In genomic region chr1:160194529-160195336, GRCm38 (mm10) we compare ENCODE assay signal across 8 mouse cellular contexts. TPM values are rescaled to one million over a fixed set of nuclear protein-coding genes. Genes with fewer than 3 reads are reported as not detected.
DNase-seq lines count a peak whose midpoint lies in the region; ATAC-seq and TF ChIP-seq lines count a peak whose summit lies in the region.

Gene Mrps14 (plus strand): TSS chr1:160195215.

- TF ChIP-seq POLR2A in testis, adult 2 months (IDR thresholded peaks at IDR 0.05; ENCODE audit: control insufficient read depth, low read depth, low read length) = peak; percentile 94

- H3K4me3 ChIP-seq in E14TG2a.4 (replicated peaks; ENCODE audit: low read length) = peak within 1 kb of the TSS; percentile 100
- peak within 1 kb of the TSS; percentile 79 for H3K4me3 ChIP-seq in forebrain, embryonic 12.5 days (replicated peaks)
- peak within 1 kb of the TSS; percentile 85 for H3K4me3 ChIP-seq in heart, postnatal 0 days (ENCODE audit: low read depth, low read length)
- peak within 1 kb of the TSS; percentile 69 for H3K4me3 ChIP-seq in liver, embryonic 16.5 days (ENCODE audit: low read depth, low read length)
- H3K4me3 ChIP-seq in neural tube, embryonic 13.5 days = peak within 1 kb of the TSS; percentile 68
- peak within 1 kb of the TSS; percentile 90 for H3K4me3 ChIP-seq in testis, adult 2 months (ENCODE audit: control insufficient read depth, low read depth, low read length)

- DNase-seq in c-Kit-positive CD71-positive TER-119-positive erythroid progenitor cells, embryonic 14.5 days (ENCODE audit: low spot score) = peak; percentile 100
- peak; percentile 100 for DNase-seq in heart, postnatal 0 days (ENCODE audit: low spot score)
- DNase-seq in kidney, postnatal 4 days = peak; percentile 99

- no peaks in the 10 kb centered on the region for H3K27me3 ChIP-seq in E14TG2a.4 (ENCODE audit: insufficient read depth, low read length)
- H3K27me3 ChIP-seq in forebrain, embryonic 12.5 days = no peaks in the 10 kb centered on the region
- H3K27me3 ChIP-seq in heart, postnatal 0 days (ENCODE audit: control insufficient read depth, insufficient read depth, low read length) = no peaks in the 10 kb centered on the region
- no peaks in the 10 kb centered on the region for H3K27me3 ChIP-seq in liver, embryonic 16.5 days (ENCODE audit: control insufficient read depth, insufficient read depth, low read depth, low read length)
- no peaks in the 10 kb centered on the region for H3K27me3 ChIP-seq in neural tube, embryonic 13.5 days
- no peaks in the 10 kb centered on the region for H3K27me3 ChIP-seq in testis, adult 2 months (ENCODE audit: control insufficient read depth, insufficient read depth, low read length)

- peak within 1 kb of the TSS; percentile 77 for H3K4me2 ChIP-seq in forebrain, embryonic 12.5 days
- peak within 1 kb of the TSS; percentile 79 for H3K4me2 ChIP-seq in heart, postnatal 0 days (ENCODE audit: low read depth, low read length)
- H3K4me2 ChIP-seq in liver, embryonic 16.5 days (ENCODE audit: low read depth, low read length) = peak within 1 kb of the TSS; percentile 88
- peak within 1 kb of the TSS; percentile 72 for H3K4me2 ChIP-seq in neural tube, embryonic 13.5 days

- peak; percentile 33 for TF ChIP-seq CTCF in E14TG2a.4 (conservative IDR thresholded peaks at IDR 0.05; ENCODE audit: low read length)
- TF ChIP-seq CTCF in heart, postnatal 0 days (IDR thresholded peaks at IDR 0.05; ENCODE audit: low read depth) = peak; percentile 89
- TF ChIP-seq CTCF in testis, adult 2 months (IDR thresholded peaks at IDR 0.05; ENCODE audit: control insufficient read depth, insufficient read depth, insufficient replicate concordance, low read depth, low read length) = peak; percentile 77; the same call in 1 of the 2 replicates

- H3K4me1 ChIP-seq in E14TG2a.4 (replicated peaks; ENCODE audit: low read depth, low read length) = peaks cover 7% of the 10 kb centered on the region
- H3K4me1 ChIP-seq in forebrain, embryonic 12.5 days = peaks cover 7% of the 10 kb centered on the region
- H3K4me1 ChIP-seq in heart, postnatal 0 days (ENCODE audit: control insufficient read depth, insufficient read depth) = 0 out of 2 replicates have a peak, but pooled peaks cover 4% of the 10 kb centered on the region
- H3K4me1 ChIP-seq in liver, embryonic 16.5 days (ENCODE audit: control insufficient read depth, low read depth, low read length) = peaks cover 13% of the 10 kb centered on the region
- H3K4me1 ChIP-seq in neural tube, embryonic 13.5 days (replicated peaks) = peaks cover 15% of the 10 kb centered on the region
- H3K4me1 ChIP-seq in testis, adult 2 months (ENCODE audit: control insufficient read depth, insufficient read depth, low read length) = no peaks in the 10 kb centered on the region

- H3K9ac ChIP-seq in forebrain, embryonic 12.5 days = peak within 1 kb of the TSS; percentile 77
- H3K9ac ChIP-seq in heart, postnatal 0 days (replicated peaks; ENCODE audit: low read depth, low read length) = peak within 1 kb of the TSS; percentile 90
- H3K9ac ChIP-seq in liver, embryonic 16.5 days (ENCODE audit: low read depth, low read length) = peak within 1 kb of the TSS; percentile 61
- peak within 1 kb of the TSS; percentile 76 for H3K9ac ChIP-seq in neural tube, embryonic 13.5 days

- peaks cover 38% of the 10 kb centered on the region for H3K9me3 ChIP-seq in E14TG2a.4 (ENCODE audit: low read length)
- H3K9me3 ChIP-seq in forebrain, embryonic 12.5 days = no peaks in the 10 kb centered on the region
- no peaks in the 10 kb centered on the region for H3K9me3 ChIP-seq in heart, postnatal 0 days (replicated peaks; ENCODE audit: control insufficient read depth, low read length)
- H3K9me3 ChIP-seq in liver, embryonic 16.5 days (replicated peaks; ENCODE audit: control insufficient read depth, low read length) = no peaks in the 10 kb centered on the region
- no peaks in the 10 kb centered on the region for H3K9me3 ChIP-seq in neural tube, embryonic 13.5 days

- WGBS in forebrain, embryonic 12.5 days = 7% methylated on average over 31 of the region's 31 CpGs
- WGBS in heart, postnatal 0 days = 6% methylated on average over 31 of the region's 31 CpGs
- 8% methylated on average over 31 of the region's 31 CpGs for WGBS in liver, embryonic 16.5 days (ENCODE audit: insufficient replicate concordance)
- WGBS in neural tube, embryonic 13.5 days = 9% methylated on average over 31 of the region's 31 CpGs

- ATAC-seq in forebrain, embryonic 12.5 days (ENCODE audit: low FRiP score) = peak; percentile 99
- ATAC-seq in heart, postnatal 0 days (ENCODE audit: insufficient read depth, low read depth) = peak; percentile 99
- peak; percentile 99 for ATAC-seq in liver, embryonic 16.5 days (ENCODE audit: low read depth)
- ATAC-seq in neural tube, embryonic 13.5 days (ENCODE audit: low read depth) = peak; percentile 100

- peaks cover 37% of the 10 kb centered on the region for H3K36me3 ChIP-seq in E14TG2a.4 (ENCODE audit: insufficient read depth, low read length)
- H3K36me3 ChIP-seq in forebrain, embryonic 12.5 days (replicated peaks) = peaks cover 21% of the 10 kb centered on the region
- H3K36me3 ChIP-seq in heart, postnatal 0 days (replicated peaks; ENCODE audit: control insufficient read depth, insufficient read depth, low read length) = peaks cover 22% of the 10 kb centered on the region
- peaks cover 2% of the 10 kb centered on the region; the same call in 1 of the 2 replicates for H3K36me3 ChIP-seq in liver, embryonic 16.5 days (ENCODE audit: control insufficient read depth, insufficient read depth)
- peaks cover 23% of the 10 kb centered on the region for H3K36me3 ChIP-seq in neural tube, embryonic 13.5 days
- H3K36me3 ChIP-seq in testis, adult 2 months (ENCODE audit: control insufficient read depth, insufficient read depth, low read length) = no peaks in the 10 kb centered on the region

- H3K27ac ChIP-seq in forebrain, embryonic 12.5 days = peak within 1 kb of the TSS; percentile 70
- H3K27ac ChIP-seq in heart, postnatal 0 days (ENCODE audit: low read depth) = peak within 1 kb of the TSS; percentile 89
- H3K27ac ChIP-seq in liver, embryonic 16.5 days (ENCODE audit: low read length) = peak within 1 kb of the TSS; percentile 7
- H3K27ac ChIP-seq in neural tube, embryonic 13.5 days (replicated peaks) = peak within 1 kb of the TSS; percentile 77
- H3K27ac ChIP-seq in testis, adult 2 months (ENCODE audit: control insufficient read depth, insufficient read depth, low read depth, low read length) = peak within 1 kb of the TSS; percentile 67

- no peak for TF ChIP-seq EP300 in heart, postnatal 0 days (IDR thresholded peaks at IDR 0.05; ENCODE audit: low read depth)

RNA-seq across cellular contexts. Expression of gene Mrps14, which starts in this region (rescaled TPM):
- polyA plus RNA-seq in forebrain, embryonic 12.5 days (2016; fragmentation: Nextera tagmentation; extraction: Ambion mirVana) = 240 and 244 TPM in 2 replicates
- 19.3 and 28.1 TPM in 2 replicates for total RNA-seq in heart, postnatal 0 days (2014; rRNA removed; ENCODE audit: low replicate concordance)
- polyA plus RNA-seq in heart, postnatal 0 days (2015; fragmentation: Nextera tagmentation; extraction: Ambion mirVana) = 221 and 235 TPM in 2 replicates
- polyA plus RNA-seq in liver, embryonic 16.5 days (2015; fragmentation: Nextera tagmentation; extraction: Ambion mirVana) = 152 and 164 TPM in 2 replicates
- 162 and 176 TPM in 2 replicates for polyA plus RNA-seq in neural tube, embryonic 13.5 days (2015; fragmentation: Nextera tagmentation; extraction: Ambion mirVana)
- 19.5 and 22.8 TPM in 2 replicates for polyA plus RNA-seq in testis, adult 2 months (2012; rRNA removed)

Comparison
In these comparisons a context has a peak if more than half of its experiments do, and no peak if none do; other contexts are left out.
1. Peak in every context shown above with its lines: DNase-seq, ATAC-seq, H3K4me3 ChIP-seq and H3K27ac ChIP-seq.
2. CTCF ChIP-seq: peak in every context shown above with its lines; median percentile 89 in heart, postnatal 0 days; 77 in testis, adult 2 months; 33 in E14TG2a.4.
3. H3K27ac ChIP-seq: peak in every context shown above with its lines; median percentile 89 in heart, postnatal 0 days; 77 in neural tube, embryonic 13.5 days; 70 in forebrain, embryonic 12.5 days; 67 in testis, adult 2 months; 7 in liver, embryonic 16.5 days.